ENCODE assay signal across 14 mouse cellular contexts in the genomic region with DNA sequence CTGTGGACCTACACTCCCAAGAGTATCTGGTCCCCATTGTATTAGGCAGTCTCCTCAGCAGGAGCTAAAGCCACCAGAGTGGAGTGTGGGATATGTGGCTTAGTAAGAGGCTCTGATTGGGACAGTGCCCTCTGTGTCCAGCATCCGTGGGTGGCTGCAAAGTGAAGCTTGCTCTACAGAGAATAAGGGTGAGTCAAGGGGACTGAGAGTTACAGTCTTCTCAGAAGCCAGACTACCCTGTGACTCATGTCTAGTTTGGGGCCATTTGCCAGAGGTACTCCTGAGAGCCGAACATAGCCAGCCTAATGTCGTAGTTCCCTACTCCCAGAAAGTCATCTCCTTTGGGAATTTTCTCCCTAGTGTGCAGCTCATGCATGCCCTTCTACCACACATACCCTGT. TPM values are rescaled to one million over a fixed set of nuclear protein-coding genes. Genes with fewer than 3 reads are reported as not detected.
DNase-seq lines count a peak whose midpoint lies in the region; ATAC-seq and TF ChIP-seq lines count a peak whose summit lies in the region.
"Had no signal": no experiment of that assay in that cellular context is flagged by ENCODE, and none has a peak within 500 bp of the region (broad histone marks: within the 10 kb centered on the region; RNA-seq: fewer than 3 reads in every experiment).

No protein-coding gene starts in this region.

- ATAC-seq in forebrain, embryonic 14.5 days = no peak
- no peak for ATAC-seq in granulocyte monocyte progenitor cell, adult 5-6 weeks (replicated peaks; ENCODE audit: poor library complexity, severe bottlenecking)
- ATAC-seq: hindbrain, postnatal 0 days had no signal

- H3K4me2 ChIP-seq in myocyte (ENCODE audit: low read depth) = peak overlapping the region; percentile 40
- H3K4me2 ChIP-seq in forebrain, embryonic 14.5 days (ENCODE audit: low read length) = no peak overlapping the region
- H3K4me2 ChIP-seq: limb, embryonic 13.5 days; midbrain, embryonic 12.5 days had no signal

- H3K27ac ChIP-seq in liver, adult 2 months (replicated peaks; ENCODE audit: insufficient read depth, low read depth, low read length) = peak overlapping the region; percentile 98; the same call in 1 of the 2 replicates
- H3K27ac ChIP-seq in forebrain, embryonic 14.5 days (ENCODE audit: low read depth, low read length) = no peak overlapping the region
- H3K27ac ChIP-seq: hindbrain, postnatal 0 days; limb, embryonic 13.5 days; midbrain, embryonic 12.5 days had no signal

- H3K4me1 ChIP-seq in liver, adult 2 months (ENCODE audit: control insufficient read depth, insufficient read depth, low read length) = peaks cover 25% of the 10 kb centered on the region
- H3K4me1 ChIP-seq in forebrain, embryonic 14.5 days (ENCODE audit: control insufficient read depth, insufficient read depth, low read length) = no peaks in the 10 kb centered on the region
- H3K4me1 ChIP-seq: limb, embryonic 13.5 days; midbrain, embryonic 12.5 days had no signal

- H3K36me3 ChIP-seq in liver, adult 2 months (ENCODE audit: control insufficient read depth, insufficient read depth, low read length) = no peaks in the 10 kb centered on the region
- no peaks in the 10 kb centered on the region for H3K36me3 ChIP-seq in myocyte (ENCODE audit: control insufficient read depth, insufficient read depth)
- H3K36me3 ChIP-seq in forebrain, embryonic 14.5 days (ENCODE audit: control insufficient read depth, insufficient read depth, low read length) = no peaks in the 10 kb centered on the region
- H3K36me3 ChIP-seq: limb, embryonic 13.5 days; midbrain, embryonic 12.5 days had no signal

- TF ChIP-seq POLR2A in liver, adult 2 months (IDR thresholded peaks at IDR 0.05; ENCODE audit: extremely low read depth, insufficient read depth, low read length) = no peak
- no peak for TF ChIP-seq POLR2A in myocyte (IDR thresholded peaks at IDR 0.05; ENCODE audit: insufficient read length, low read depth)

- H3K9ac ChIP-seq in liver, adult 2 months (ENCODE audit: low read depth, low read length) = no peak overlapping the region
- no peak overlapping the region for H3K9ac ChIP-seq in forebrain, embryonic 14.5 days (ENCODE audit: low read length)
- H3K9ac ChIP-seq: limb, embryonic 13.5 days; midbrain, embryonic 12.5 days had no signal

- no peaks in the 10 kb centered on the region for H3K27me3 ChIP-seq in liver, adult 2 months (ENCODE audit: control insufficient read depth, insufficient read depth, low read length)
- no peaks in the 10 kb centered on the region for H3K27me3 ChIP-seq in myocyte (ENCODE audit: control insufficient read depth, insufficient read depth, insufficient read length)
- H3K27me3 ChIP-seq in forebrain, embryonic 14.5 days (replicated peaks; ENCODE audit: control insufficient read depth, insufficient read depth, low read length) = no peaks in the 10 kb centered on the region
- H3K27me3 ChIP-seq: limb, embryonic 13.5 days; midbrain, embryonic 12.5 days had no signal

- no peak for TF ChIP-seq CTCF in liver, adult 2 months (IDR thresholded peaks at IDR 0.05; ENCODE audit: low read depth, low read length)

- H3ac ChIP-seq in myocyte (ENCODE audit: control insufficient read depth, insufficient read length) = no peak overlapping the region

- no peak overlapping the region for H3K4me3 ChIP-seq in liver, adult 2 months (ENCODE audit: insufficient read depth, low read depth, low read length)
- H3K4me3 ChIP-seq in myocyte = no peak overlapping the region
- H3K4me3 ChIP-seq in forebrain, embryonic 14.5 days (ENCODE audit: low read depth, low read length) = no peak overlapping the region
- H3K4me3 ChIP-seq: erythroblast, embryonic 14.5 days; limb, embryonic 13.5 days; midbrain, embryonic 12.5 days had no signal

- H3K79me2 ChIP-seq in liver, adult 2 months (ENCODE audit: control insufficient read depth, insufficient read depth, low read length) = no peaks in the 10 kb centered on the region
- no peaks in the 10 kb centered on the region for H3K79me2 ChIP-seq in myocyte (ENCODE audit: control insufficient read depth, insufficient read depth)

- WGBS in liver, adult 2 months = 63% methylated on average over 3 of the region's 3 CpGs
- 89% methylated on average over 3 of the region's 3 CpGs for WGBS in forebrain, embryonic 14.5 days

- no peak for DNase-seq in liver, adult 2 months (ENCODE audit: extremely low read depth, low read depth, low spot score)
- no peak for DNase-seq in liver
- DNase-seq in adrenal gland, postnatal 10 days = peak; percentile 36
- peak; percentile 29 for DNase-seq in heart, adult 8-10 months (ENCODE audit: low spot score)
- no peak for DNase-seq in forebrain, embryonic 14.5 days (ENCODE audit: low spot score)
- no peak for DNase-seq in lung, postnatal 14 days
- DNase-seq: cerebellum, adult 11-12 months; lung, postnatal 10 days had no signal

- no peaks in the 10 kb centered on the region for H3K9me3 ChIP-seq in forebrain, embryonic 14.5 days (replicated peaks; ENCODE audit: control insufficient read depth, low read length)
- H3K9me3 ChIP-seq: limb, embryonic 13.5 days; midbrain, embryonic 12.5 days had no signal

TF ChIP-seq in myocyte, 11 proteins besides CTCF, POLR2A, EP300 and RAD21:
- TF ChIP-seq TCF12 (IDR thresholded peaks at IDR 0.05; ENCODE audit: insufficient read depth, poor library complexity, severe bottlenecking) = no peak
- TF ChIP-seq POLR2AphosphoS2 (IDR thresholded peaks at IDR 0.05; ENCODE audit: insufficient read length, low read depth) = no peak
- TF ChIP-seq USF1 (IDR thresholded peaks at IDR 0.05; ENCODE audit: low read depth) = no peak
- no peak for TF ChIP-seq SRF (IDR thresholded peaks at IDR 0.05; ENCODE audit: control insufficient read depth, insufficient read length, low read depth)
- TF ChIP-seq TCF3 (IDR thresholded peaks at IDR 0.05; ENCODE audit: insufficient read length, low read depth) = no peak
- no peak for TF ChIP-seq MYOG (IDR thresholded peaks at IDR 0.05; ENCODE audit: control insufficient read depth in 1 of 3, insufficient read depth in 1 of 3, insufficient read length in 2 of 3, low read depth in 2 of 3)
- no peak for TF ChIP-seq MYOD1 (IDR thresholded peaks at IDR 0.05; ENCODE audit: control insufficient read depth in 1 of 3, insufficient read length in 2 of 3, low read depth in 2 of 3)
- no peak for TF ChIP-seq E2F4 (IDR thresholded peaks at IDR 0.05; ENCODE audit: insufficient read depth)
- TF ChIP-seq CEBPB (IDR thresholded peaks at IDR 0.05; ENCODE audit: insufficient read depth, poor library complexity, severe bottlenecking) = no peak
- TF ChIP-seq MAX (IDR thresholded peaks at IDR 0.05; ENCODE audit: low read depth) = no peak
- TF ChIP-seq REST (IDR thresholded peaks at IDR 0.05; ENCODE audit: insufficient read depth, insufficient read length) = no peak

RNA-seq across cellular contexts. Expression of gene Il1r1, which starts 50.7 kb away (rescaled TPM):
- 9.4 and 16.0 TPM in 2 replicates for total RNA-seq in liver, adult 2 months (2014; rRNA removed)
- 2.0 and 5.5 TPM in 2 replicates for polyA plus RNA-seq in liver, adult 2 months (2012; rRNA removed)
- total RNA-seq in adrenal gland, postnatal 10 days (2021) = 1 to 10 TPM; 8.4 to 9.0 TPM
- total RNA-seq in heart, adult 8-10 months (2022) = 1 to 10 TPM; 4.2 to 5.4 (median 5.1) TPM
- polyA plus RNA-seq in myocyte (2012; fragmentation: generic; extraction: Trizol) = 7.6 TPM
- 0.64 and 0.70 TPM in 2 replicates for polyA plus RNA-seq in forebrain, embryonic 14.5 days (2014; fragmentation: Nextera tagmentation; extraction: Ambion mirVana)
- total RNA-seq in granulocyte monocyte progenitor cell, adult 5-6 weeks (2014; fragmentation: Nextera tagmentation) = 3.0 and 3.1 TPM in 2 replicates
- 2.2 and 2.7 TPM in 2 replicates for total RNA-seq in granulocyte monocyte progenitor cell, adult 5-6 weeks (2017)

Comparison
In these comparisons a context has a peak if more than half of its experiments do, and no peak if none do; other contexts are left out.
1. DNase-seq: peak in adrenal gland, postnatal 10 days (single experiment) and heart, adult 8-10 months (single experiment); none in liver, adult 2 months (single experiment), liver (single experiment), forebrain, embryonic 14.5 days (single experiment) and lung, postnatal 14 days (single experiment).